Mouse (Mus musculus): ENCODE measurements around the gene Neu3. TPM values are rescaled to one million over a fixed set of nuclear protein-coding genes. Genes with fewer than 3 reads are reported as not detected.
A peak's percentile ranks its signal among the peaks of the same experiment; 100 is the strongest.

The Neu3 gene
- polyA plus RNA-seq, 1 experiment = 2.9 TPM

DNA sequence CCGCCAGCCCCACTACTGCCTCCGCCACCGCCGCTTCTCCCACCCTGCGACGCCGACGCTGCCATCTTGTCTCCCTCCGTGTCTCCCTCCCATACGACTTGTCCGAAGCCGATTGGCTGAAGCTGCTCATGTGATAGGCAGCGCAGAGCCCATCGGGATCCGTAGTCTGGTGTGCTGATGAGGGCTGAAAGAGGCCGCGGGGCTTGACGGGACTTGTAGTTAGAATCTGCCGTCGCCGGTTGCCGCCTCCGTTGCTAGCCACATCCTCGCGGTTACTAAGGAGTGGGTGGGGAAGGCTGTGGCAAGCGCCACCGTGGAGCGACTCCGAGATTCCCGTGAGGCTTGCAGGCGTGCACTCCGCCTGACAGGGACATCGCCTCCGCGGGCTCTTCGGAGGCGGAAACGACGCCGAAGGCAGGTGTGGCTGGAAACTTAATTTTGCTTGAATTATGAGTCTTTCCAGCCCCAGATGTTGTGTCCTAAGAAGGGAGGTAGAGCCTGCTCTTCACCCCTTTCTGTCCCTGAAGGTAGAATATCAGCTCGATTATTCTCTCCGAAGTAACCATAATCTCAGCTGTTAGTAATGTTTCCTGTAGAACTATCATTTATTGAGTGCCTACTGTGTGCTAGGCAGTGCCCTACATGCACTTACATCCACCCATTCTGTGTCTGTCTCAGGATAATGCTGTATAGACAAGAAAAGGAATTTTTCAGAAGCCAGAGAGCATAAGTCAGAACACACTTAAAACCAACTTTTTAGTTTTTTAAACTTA lies 30.8 kb upstream of the Neu3 start, which contains the start of gene Xrra1:
Gene Xrra1 (plus strand): TSS at position 304 of the 773 bp plus-strand sequence.
- Histone ChIP-seq H3K27me3 (ENCODE audit: control insufficient read depth, insufficient read depth, low read length) (no peaks in the 10 kb centered on the region), H3K27ac (ENCODE audit: insufficient read depth, low read length) (peak within 1 kb of the TSS; percentile 31; the same call in 1 of the 2 replicates), H3K4me3 (replicated peaks; ENCODE audit: insufficient read depth, low read depth, low read length) (peak within 1 kb of the TSS; percentile 86), H3K4me1 (ENCODE audit: control insufficient read depth, insufficient read depth, low read length) (peaks cover 5% of the 10 kb centered on the region)
- DNase-seq = peak; percentile 95 to 98
- TF ChIP-seq POLR2A (IDR thresholded peaks at IDR 0.05; ENCODE audit: borderline replicate concordance, insufficient read depth, low read length) = peak; percentile 97
- TF ChIP-seq CTCF (IDR thresholded peaks at IDR 0.05; ENCODE audit: borderline replicate concordance, insufficient read depth, low read depth, low read length) = no peak
- under 1% methylated on average over 42 of the region's 42 CpGs for WGBS

DNA sequence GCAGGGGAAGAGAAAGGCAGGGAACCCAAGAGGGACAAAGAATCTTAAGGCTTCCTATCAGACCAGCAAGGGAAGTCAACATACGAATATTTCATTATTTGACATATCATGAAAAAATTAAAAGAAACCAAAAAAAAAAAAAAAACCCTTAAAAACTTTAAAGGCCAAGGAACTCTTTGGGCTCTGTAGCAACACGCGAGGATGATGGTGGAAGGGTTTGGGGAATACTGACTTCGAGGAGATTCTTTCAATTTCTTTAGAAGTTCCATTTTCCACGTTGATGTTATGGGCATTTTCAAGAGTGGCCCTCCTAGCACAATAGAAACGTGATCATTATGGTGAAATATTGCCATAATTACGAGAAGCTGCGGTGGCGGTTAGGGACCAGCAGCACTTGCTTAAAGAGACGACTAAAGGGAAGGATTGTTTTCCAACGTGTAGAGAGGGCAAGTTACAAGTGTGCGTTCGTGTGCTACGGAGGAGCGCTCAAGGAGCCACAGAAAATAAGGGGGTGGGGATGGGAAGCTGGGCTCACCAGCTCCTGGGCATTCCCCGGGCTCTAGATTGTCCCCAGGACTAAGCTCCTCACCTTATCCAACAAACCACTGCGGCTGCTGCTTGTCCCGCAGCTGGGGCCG lies 30.1 kb upstream of the Neu3 start:
- DNase-seq = no peak
- under 1% methylated on average over 19 of the region's 19 CpGs for WGBS
- H3K4me3 ChIP-seq (replicated peaks; ENCODE audit: insufficient read depth, low read depth, low read length) = peak overlapping the region; percentile 86
- H3K27me3 ChIP-seq (ENCODE audit: control insufficient read depth, insufficient read depth, low read length) = no peaks in the 10 kb centered on the region
- H3K27ac ChIP-seq (ENCODE audit: insufficient read depth, low read length) = peak overlapping the region; percentile 31; the same call in 1 of the 2 replicates
- TF ChIP-seq POLR2A (IDR thresholded peaks at IDR 0.05; ENCODE audit: borderline replicate concordance, insufficient read depth, low read length) (no peak), CTCF (IDR thresholded peaks at IDR 0.05; ENCODE audit: borderline replicate concordance, insufficient read depth, low read depth, low read length) (no peak)
- peaks cover 5% of the 10 kb centered on the region for H3K4me1 ChIP-seq (ENCODE audit: control insufficient read depth, insufficient read depth, low read length)

GRCm38 (mm10) chr7:99856266-99856861 lies 28.1 kb upstream of the Neu3 start:
- no peak for DNase-seq
- no peak overlapping the region for H3K27ac ChIP-seq (ENCODE audit: insufficient read depth, low read length)
- WGBS = 89% methylated on average over 14 of the region's 14 CpGs
- no peak for TF ChIP-seq CTCF (IDR thresholded peaks at IDR 0.05; ENCODE audit: borderline replicate concordance, insufficient read depth, low read depth, low read length)
- TF ChIP-seq POLR2A (IDR thresholded peaks at IDR 0.05; ENCODE audit: borderline replicate concordance, insufficient read depth, low read length) = no peak
- no peaks in the 10 kb centered on the region for H3K27me3 ChIP-seq (ENCODE audit: control insufficient read depth, insufficient read depth, low read length)
- H3K4me3 ChIP-seq (replicated peaks; ENCODE audit: insufficient read depth, low read depth, low read length) = no peak overlapping the region
- H3K4me1 ChIP-seq (ENCODE audit: control insufficient read depth, insufficient read depth, low read length) = peaks cover 5% of the 10 kb centered on the region

DNA sequence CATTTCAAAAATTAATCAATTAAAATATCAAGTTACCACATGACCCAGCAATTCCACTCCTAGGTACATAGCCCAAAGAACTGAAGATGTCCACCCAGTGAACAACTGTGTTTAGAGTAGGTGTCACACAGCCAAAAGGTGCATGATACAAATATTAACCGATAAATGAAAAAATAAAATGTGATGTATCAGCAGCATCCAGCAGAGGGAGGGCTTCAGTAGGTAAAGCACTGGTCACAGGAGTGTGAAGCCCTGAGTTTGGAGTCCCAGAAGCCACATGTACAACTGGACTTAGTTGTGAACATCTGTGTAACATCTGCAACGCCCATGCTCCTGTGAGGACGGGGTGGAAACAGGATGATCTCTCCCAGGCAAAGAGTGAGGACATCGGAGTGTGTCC lies 26.1 kb upstream of the Neu3 start:
- 85% methylated on average over 4 of the region's 4 CpGs for WGBS
- DNase-seq = no peak
- Histone ChIP-seq H3K27ac (ENCODE audit: insufficient read depth, low read length) (no peak overlapping the region), H3K4me1 (ENCODE audit: control insufficient read depth, insufficient read depth, low read length) (peaks cover 5% of the 10 kb centered on the region), H3K4me3 (replicated peaks; ENCODE audit: insufficient read depth, low read depth, low read length) (no peak overlapping the region), H3K27me3 (ENCODE audit: control insufficient read depth, insufficient read depth, low read length) (no peaks in the 10 kb centered on the region)
- TF ChIP-seq POLR2A (IDR thresholded peaks at IDR 0.05; ENCODE audit: borderline replicate concordance, insufficient read depth, low read length) (no peak), CTCF (IDR thresholded peaks at IDR 0.05; ENCODE audit: borderline replicate concordance, insufficient read depth, low read depth, low read length) (no peak)

DNA sequence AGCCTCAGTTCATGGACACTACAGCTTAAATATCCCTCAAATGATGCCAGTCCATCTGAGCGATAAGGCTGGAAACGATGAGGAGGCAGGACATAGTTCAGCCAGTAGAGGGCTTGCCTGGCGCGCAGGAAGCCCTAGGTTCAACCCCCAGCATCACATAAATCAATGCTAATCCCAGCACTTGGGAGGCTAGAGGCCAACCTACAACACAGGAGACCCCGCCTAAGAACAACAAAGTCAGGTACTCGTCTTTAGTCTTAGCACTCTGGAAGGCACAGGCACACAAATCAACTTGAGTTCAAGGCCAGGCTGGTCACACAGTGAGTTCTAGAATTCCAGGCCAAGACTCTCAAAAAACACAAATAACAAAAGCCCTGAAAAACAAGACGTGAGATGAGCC lies 25.1 kb upstream of the Neu3 start:
- TF ChIP-seq POLR2A (IDR thresholded peaks at IDR 0.05; ENCODE audit: borderline replicate concordance, insufficient read depth, low read length) = no peak
- TF ChIP-seq CTCF (IDR thresholded peaks at IDR 0.05; ENCODE audit: borderline replicate concordance, insufficient read depth, low read depth, low read length) = no peak
- Histone ChIP-seq H3K4me3 (replicated peaks; ENCODE audit: insufficient read depth, low read depth, low read length) (no peak overlapping the region), H3K27ac (ENCODE audit: insufficient read depth, low read length) (no peak overlapping the region), H3K4me1 (ENCODE audit: control insufficient read depth, insufficient read depth, low read length) (peaks cover 5% of the 10 kb centered on the region), H3K27me3 (ENCODE audit: control insufficient read depth, insufficient read depth, low read length) (no peaks in the 10 kb centered on the region)
- no peak for DNase-seq
- 88% methylated on average over 7 of the region's 7 CpGs for WGBS

- no peak for DNase-seq
- H3K27ac ChIP-seq (ENCODE audit: insufficient read depth, low read length) = no peak overlapping the region
- no peak for TF ChIP-seq CTCF (IDR thresholded peaks at IDR 0.05; ENCODE audit: borderline replicate concordance, insufficient read depth, low read depth, low read length)
- TF ChIP-seq POLR2A (IDR thresholded peaks at IDR 0.05; ENCODE audit: borderline replicate concordance, insufficient read depth, low read length) = no peak
- no peaks in the 10 kb centered on the region; the same call in 1 of the 2 replicates for H3K4me1 ChIP-seq (ENCODE audit: control insufficient read depth, insufficient read depth, low read length)
- H3K4me3 ChIP-seq (replicated peaks; ENCODE audit: insufficient read depth, low read depth, low read length) = no peak overlapping the region
- WGBS = 84% methylated on average over 6 of the region's 6 CpGs
- H3K27me3 ChIP-seq (ENCODE audit: control insufficient read depth, insufficient read depth, low read length) = no peaks in the 10 kb centered on the region
Measured at GRCm38 (mm10) chr7:99851618-99852017, 23.4 kb upstream of the Neu3 start.

DNA sequence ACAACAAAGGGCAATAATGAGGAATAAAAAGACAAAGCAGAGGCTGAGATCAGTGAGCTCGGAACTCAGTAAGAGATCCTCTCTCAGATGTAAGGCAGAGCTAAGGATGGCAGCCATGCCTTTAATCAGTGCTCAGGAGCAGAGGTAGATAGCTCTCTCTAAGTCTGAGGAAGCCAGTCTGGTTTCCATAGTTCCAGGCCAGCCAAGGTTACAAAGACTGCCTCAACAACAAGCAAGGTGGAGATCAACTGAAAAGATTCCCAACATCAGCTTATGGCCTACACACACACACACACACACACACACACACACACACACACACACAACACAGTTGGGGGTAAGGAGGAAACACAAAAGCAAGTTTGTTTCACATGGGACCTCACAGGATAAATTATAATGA lies 22.9 kb upstream of the Neu3 start:
- no peak overlapping the region for H3K27ac ChIP-seq (ENCODE audit: insufficient read depth, low read length)
- no peak overlapping the region for H3K4me3 ChIP-seq (replicated peaks; ENCODE audit: insufficient read depth, low read depth, low read length)
- DNase-seq = no peak
- 60% methylated on average over 1 of the region's 1 CpGs for WGBS
- no peaks in the 10 kb centered on the region for H3K4me1 ChIP-seq (ENCODE audit: control insufficient read depth, insufficient read depth, low read length)
- TF ChIP-seq POLR2A (IDR thresholded peaks at IDR 0.05; ENCODE audit: borderline replicate concordance, insufficient read depth, low read length) (no peak), CTCF (IDR thresholded peaks at IDR 0.05; ENCODE audit: borderline replicate concordance, insufficient read depth, low read depth, low read length) (no peak)
- H3K27me3 ChIP-seq (ENCODE audit: control insufficient read depth, insufficient read depth, low read length) = no peaks in the 10 kb centered on the region
